In genomic region chr7:73505266-73505665, GRCm38 (mm10) we compare ENCODE assay signal across 12 mouse cellular contexts.
"Had no signal": no experiment of that assay in that cellular context is flagged by ENCODE, and none has a peak within 500 bp of the region (broad histone marks: within the 10 kb centered on the region; RNA-seq: fewer than 3 reads in every experiment).

No protein-coding gene starts in this region.

- H3K9ac ChIP-seq: kidney, embryonic 15.5 days; limb, embryonic 12.5 days; liver, embryonic 13.5 days; liver, postnatal 0 days had no signal

- H3K27ac ChIP-seq: kidney, embryonic 15.5 days; limb, embryonic 12.5 days; liver, embryonic 13.5 days; macrophage had no signal

- H3K27me3 ChIP-seq: kidney, embryonic 15.5 days; limb, embryonic 12.5 days; liver, embryonic 13.5 days; megakaryocyte, embryonic 14.5 days had no signal

- H3K4me1 ChIP-seq: kidney, embryonic 15.5 days; limb, embryonic 12.5 days; liver, embryonic 13.5 days had no signal

- DNase-seq: kidney, adult 2 months; kidney, postnatal 14 days; liver; liver, embryonic 13.5 days; liver, postnatal 0 days; right cerebral cortex, postnatal 14 days; thymus, postnatal 36 days had no signal

- H3K4me3 ChIP-seq: kidney, embryonic 15.5 days; limb, embryonic 12.5 days; liver, embryonic 13.5 days; megakaryocyte, embryonic 14.5 days had no signal

- ATAC-seq: liver, postnatal 0 days had no signal

- H3K9me3 ChIP-seq: kidney, embryonic 15.5 days; limb, embryonic 12.5 days; liver, embryonic 13.5 days; megakaryocyte, embryonic 14.5 days had no signal

- H3K4me2 ChIP-seq: kidney, embryonic 15.5 days; limb, embryonic 12.5 days; liver, embryonic 13.5 days; midbrain, embryonic 11.5 days had no signal
